ENCODE assay signal across 8 mouse cellular contexts in the genomic region with DNA sequence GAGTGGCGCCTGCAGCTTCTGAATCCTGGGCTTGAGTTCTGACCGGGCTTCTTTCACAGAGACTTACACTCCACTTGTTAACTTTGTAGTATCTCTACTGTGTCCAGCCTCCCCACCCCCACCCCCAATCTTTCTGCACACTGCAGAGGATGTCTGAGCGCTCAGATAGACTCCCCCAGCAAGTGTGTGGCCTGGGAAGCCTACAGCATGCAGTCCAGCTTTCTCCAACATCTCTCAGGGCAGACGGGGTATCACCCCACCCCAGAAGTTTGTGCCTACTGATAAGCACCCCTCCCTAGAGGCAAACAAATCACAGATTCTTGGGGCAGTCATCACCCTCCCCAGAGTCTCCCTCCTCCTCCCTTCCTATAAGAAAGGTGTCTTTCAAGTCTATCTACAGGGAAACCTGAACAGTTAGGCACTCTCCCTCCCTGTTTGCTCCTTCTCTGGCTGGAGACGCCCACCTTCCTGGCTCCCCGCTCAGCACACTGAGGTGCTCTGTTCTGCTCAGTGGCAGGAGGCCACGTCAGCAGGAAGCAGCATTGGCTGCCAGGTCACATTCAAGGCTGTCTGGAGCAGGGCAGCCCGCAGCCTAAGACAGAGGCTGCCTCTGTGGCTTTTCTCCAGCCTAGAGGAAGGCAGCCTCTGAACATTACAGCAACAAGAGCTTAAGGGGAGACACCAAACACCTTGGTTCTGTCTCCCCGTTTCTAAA.
A peak's percentile ranks its signal among the peaks of the same experiment; 100 is the strongest.
DNase-seq lines count a peak whose midpoint lies in the region; ATAC-seq lines count a peak whose summit lies in the region.

No protein-coding gene starts in this region.

- ATAC-seq in hindbrain, embryonic 16.5 days: peak; percentile 94
- ATAC-seq in limb, embryonic 12.5 days (ENCODE audit: insufficient number of reproducible peaks, insufficient read depth, low FRiP score, low TSS enrichment, low read depth): peak; percentile 95
- peak; percentile 74 for ATAC-seq in midbrain, embryonic 14.5 days (ENCODE audit: low FRiP score, low TSS enrichment)

- H3K27me3 ChIP-seq in hindbrain, embryonic 16.5 days (replicated peaks; ENCODE audit: control insufficient read depth, insufficient read depth, low read length): no peaks in the 10 kb centered on the region
- H3K27me3 ChIP-seq in limb, embryonic 12.5 days: no peaks in the 10 kb centered on the region
- no peaks in the 10 kb centered on the region for H3K27me3 ChIP-seq in midbrain, embryonic 14.5 days (ENCODE audit: control insufficient read depth, insufficient read depth, low read length)

- no peaks in the 10 kb centered on the region for H3K9me3 ChIP-seq in hindbrain, embryonic 16.5 days (ENCODE audit: control insufficient read depth, low read length)
- no peaks in the 10 kb centered on the region for H3K9me3 ChIP-seq in limb, embryonic 12.5 days
- H3K9me3 ChIP-seq in midbrain, embryonic 14.5 days (ENCODE audit: control insufficient read depth, low read length): no peaks in the 10 kb centered on the region

- peak; percentile 66 to 79 for DNase-seq in cerebellum, postnatal 10 days
- DNase-seq in cerebellum, adult 11-12 months: no peak
- DNase-seq in adrenal gland, postnatal 36 days: peak; percentile 85 to 89
- peak; percentile 69 for DNase-seq in gastrocnemius, postnatal 14 days
- DNase-seq in midbrain, embryonic 14.5 days: peak; percentile 47
- peak; percentile 54 for DNase-seq in thymus, postnatal 4 days

- no peaks in the 10 kb centered on the region for H3K36me3 ChIP-seq in hindbrain, embryonic 16.5 days (ENCODE audit: control insufficient read depth, insufficient read depth, low read length)
- no peaks in the 10 kb centered on the region for H3K36me3 ChIP-seq in limb, embryonic 12.5 days
- H3K36me3 ChIP-seq in midbrain, embryonic 14.5 days (ENCODE audit: control insufficient read depth, insufficient read depth, low read length): no peaks in the 10 kb centered on the region

- H3K27ac ChIP-seq in hindbrain, embryonic 16.5 days (ENCODE audit: low read depth, low read length): peak overlapping the region; percentile 26
- peak overlapping the region; percentile 91 for H3K27ac ChIP-seq in limb, embryonic 12.5 days
- 0 out of 2 replicates have a peak overlapping the region, but pooled peaks have one; percentile 41 for H3K27ac ChIP-seq in midbrain, embryonic 14.5 days (replicated peaks; ENCODE audit: low read depth, low read length)

- H3K4me1 ChIP-seq in hindbrain, embryonic 16.5 days (ENCODE audit: control insufficient read depth, insufficient read depth, low read depth, low read length): peaks cover 8% of the 10 kb centered on the region
- peaks cover 54% of the 10 kb centered on the region for H3K4me1 ChIP-seq in limb, embryonic 12.5 days (replicated peaks)
- H3K4me1 ChIP-seq in midbrain, embryonic 14.5 days (ENCODE audit: control insufficient read depth, insufficient read depth, low read length): no peaks in the 10 kb centered on the region

- intact Hi-C loops in gastrocnemius, postnatal 14 days (cut with DNase I; ENCODE audit: low total_unique reads): no loop called here

- H3K9ac ChIP-seq in hindbrain, embryonic 16.5 days (ENCODE audit: low read depth, low read length): no peak overlapping the region
- H3K9ac ChIP-seq in limb, embryonic 12.5 days (replicated peaks): no peak overlapping the region
- H3K9ac ChIP-seq in midbrain, embryonic 14.5 days (replicated peaks; ENCODE audit: low read length): no peak overlapping the region

- H3K4me2 ChIP-seq in hindbrain, embryonic 16.5 days (ENCODE audit: low read length): no peak overlapping the region; the same call in 1 of the 2 replicates
- 0 out of 2 replicates have a peak overlapping the region, but pooled peaks have one; percentile 17 for H3K4me2 ChIP-seq in limb, embryonic 12.5 days
- no peak overlapping the region for H3K4me2 ChIP-seq in midbrain, embryonic 14.5 days (ENCODE audit: low read length)

- WGBS in hindbrain, embryonic 16.5 days: 56% methylated on average over 9 of the region's 9 CpGs
- 47% methylated on average over 9 of the region's 9 CpGs for WGBS in limb, embryonic 12.5 days
- WGBS in midbrain, embryonic 14.5 days: 73% methylated on average over 9 of the region's 9 CpGs

- no peak overlapping the region for H3K4me3 ChIP-seq in hindbrain, embryonic 16.5 days (ENCODE audit: low read length)
- no peak overlapping the region for H3K4me3 ChIP-seq in limb, embryonic 12.5 days (replicated peaks)
- H3K4me3 ChIP-seq in midbrain, embryonic 14.5 days (replicated peaks; ENCODE audit: low read depth, low read length): no peak overlapping the region

Comparison
In these comparisons a context has a peak if more than half of its experiments do, and no peak if none do; other contexts are left out.
1. H3K27ac ChIP-seq: peak in every context shown above with its lines; median percentile 91 in limb, embryonic 12.5 days; 41 in midbrain, embryonic 14.5 days; 26 in hindbrain, embryonic 16.5 days.